Mouse (Mus musculus) inflammation-experienced regulatory T-cells (primary cell): ENCODE data around the gene Tgfbrap1. TPM values are rescaled to one million over a fixed set of nuclear protein-coding genes. Genes with fewer than 3 reads are reported as not detected.

ENCODE experiments used
- polyA plus RNA-seq, 2 experiments: library from polyadenylated mRNA; unstranded; fragments of 100-300 nt; shearing (Covaris generic); gene quantifications; one replicate each; pipeline ENCODE4 v1.2.1; 2017

Gene Tgfbrap1
- 10 to 100 TPM; 12.8 to 16.9 TPM for polyA plus RNA-seq

DNA sequence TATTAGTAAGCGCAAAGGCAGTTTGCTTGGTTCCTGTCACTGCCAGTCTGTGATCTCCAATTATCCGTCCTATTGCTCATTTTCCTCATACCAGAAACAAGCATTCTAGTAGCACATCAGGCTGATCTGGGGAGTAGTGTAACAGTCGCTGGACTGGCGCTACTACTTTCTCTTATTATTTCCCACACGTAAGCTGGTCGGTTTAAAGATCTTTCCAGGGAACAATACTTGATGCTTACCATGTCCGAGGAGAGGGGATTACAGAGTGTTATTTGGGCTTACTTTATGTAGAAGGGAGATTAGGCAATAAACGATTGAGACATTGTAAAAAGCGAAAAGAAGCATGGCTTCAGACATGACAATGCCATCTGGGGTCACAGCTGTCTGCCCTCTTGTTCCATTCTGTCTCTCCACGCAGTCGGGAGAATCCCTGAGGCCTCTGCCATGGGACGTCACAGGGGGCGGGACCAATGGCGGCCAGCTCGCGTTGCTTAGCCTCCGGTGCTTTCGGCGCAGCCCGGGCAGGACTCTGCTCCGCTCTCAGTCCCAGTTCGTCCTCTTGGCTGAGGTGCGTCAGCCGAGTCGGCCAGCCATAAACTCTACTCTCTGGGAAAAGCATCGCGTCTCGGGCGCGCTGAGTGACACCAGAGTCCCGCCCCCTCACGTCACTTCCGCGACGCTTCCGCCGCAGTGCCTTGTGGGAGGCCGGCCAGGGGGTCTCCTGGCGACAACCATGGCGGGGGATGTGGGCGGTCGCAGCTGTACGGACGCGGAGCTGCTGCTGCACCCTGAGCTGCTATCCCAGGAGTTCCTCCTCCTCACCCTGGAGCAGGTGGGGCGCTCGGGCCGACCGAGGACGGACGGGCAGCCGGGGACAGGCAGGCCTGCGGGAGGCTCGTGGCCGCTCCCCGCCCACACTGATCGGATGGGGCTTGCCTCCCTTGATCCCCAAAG, at the start of gene Tgfbrap1, which contains the start of gene AI597479:
Gene Tgfbrap1, minus strand, starts transcription at position 607 of the 954 bp plus-strand sequence.
Gene AI597479, plus strand, starts transcription at position 680 of the 954 bp plus-strand sequence.

Other genes starting within 250 kb of the Tgfbrap1 start
- 10 to 100 TPM; 46.0 to 53.2 TPM for gene Mrps9, start 247.4 kb downstream of the Tgfbrap1 start, polyA plus RNA-seq
- 1 to 10 TPM; 1.4 to 3.9 TPM for gene Gpr45, start 145.8 kb downstream of the Tgfbrap1 start, polyA plus RNA-seq
- 10 to 100 TPM; 16.5 to 19.8 TPM for gene AI597479, start 73 bp upstream of the Tgfbrap1 start, polyA plus RNA-seq
- gene Fhl2, start 98.3 kb upstream of the Tgfbrap1 start, polyA plus RNA-seq, result 1 to 10 TPM; 2.0 to 9.1 TPM